Mouse (Mus musculus): ENCODE data around the gene Mrpl17. TPM values are rescaled to one million over a fixed set of nuclear protein-coding genes. Genes with fewer than 3 reads are reported as not detected.
"Not testable (repeated sequence)": the region's sequence is repeated elsewhere in the genome, so short reads cannot be mapped to it uniquely, and the experiment has no call there.

Gene Mrpl17
- polyA plus RNA-seq (2015; fragmentation: Nextera tagmentation; extraction: Ambion mirVana): 210 and 219 TPM in 2 replicates

DNA sequence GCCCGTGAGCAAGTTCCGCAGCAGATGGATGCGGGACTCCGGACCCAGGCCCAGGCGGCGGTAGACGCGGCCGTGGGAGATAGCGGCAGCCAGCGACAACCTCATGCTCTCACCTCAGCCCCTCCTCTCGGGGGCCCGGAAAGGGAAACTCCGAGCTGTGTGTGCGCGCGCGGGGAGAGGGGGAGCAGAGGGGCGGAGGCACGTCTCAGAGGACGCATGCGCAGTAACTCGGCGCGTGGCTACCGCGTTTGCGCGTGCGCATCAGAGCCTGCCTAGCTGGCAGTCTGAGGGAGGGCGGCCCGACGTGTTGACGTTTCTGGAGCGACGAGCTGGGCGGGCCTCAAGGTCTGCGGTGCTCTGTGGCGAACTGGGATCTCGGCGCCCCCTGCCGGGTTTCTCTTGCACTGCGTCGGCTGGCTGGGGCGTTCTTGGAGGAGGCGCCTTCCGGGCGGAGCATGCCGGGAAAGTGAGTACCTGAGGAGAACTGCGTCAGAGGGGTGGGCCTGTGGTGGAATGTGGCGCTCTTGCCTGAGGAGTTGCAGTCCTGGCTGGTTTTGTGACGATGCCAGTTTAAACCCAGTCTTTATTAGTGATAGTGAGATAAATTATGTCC is at the start of gene Mrpl17:
Gene Mrpl17 (minus strand): TSS at position 223 of the 613 bp plus-strand sequence.
- ATAC-seq (ENCODE audit: low FRiP score): peak; percentile 98
- under 1% methylated on average over 52 of the region's 52 CpGs for WGBS
- Histone ChIP-seq H3K4me3 (peak within 1 kb of the TSS; percentile 76), H3K9me3 (no peaks in the 10 kb centered on the region), H3K36me3 (peaks cover 23% of the 10 kb centered on the region), H3K27me3 (no peaks in the 10 kb centered on the region), H3K4me1 (replicated peaks) (peaks cover 13% of the 10 kb centered on the region), H3K27ac (peak within 1 kb of the TSS; percentile 95), H3K4me2 (peak within 1 kb of the TSS; percentile 75), H3K9ac (peak within 1 kb of the TSS; percentile 90)

DNA sequence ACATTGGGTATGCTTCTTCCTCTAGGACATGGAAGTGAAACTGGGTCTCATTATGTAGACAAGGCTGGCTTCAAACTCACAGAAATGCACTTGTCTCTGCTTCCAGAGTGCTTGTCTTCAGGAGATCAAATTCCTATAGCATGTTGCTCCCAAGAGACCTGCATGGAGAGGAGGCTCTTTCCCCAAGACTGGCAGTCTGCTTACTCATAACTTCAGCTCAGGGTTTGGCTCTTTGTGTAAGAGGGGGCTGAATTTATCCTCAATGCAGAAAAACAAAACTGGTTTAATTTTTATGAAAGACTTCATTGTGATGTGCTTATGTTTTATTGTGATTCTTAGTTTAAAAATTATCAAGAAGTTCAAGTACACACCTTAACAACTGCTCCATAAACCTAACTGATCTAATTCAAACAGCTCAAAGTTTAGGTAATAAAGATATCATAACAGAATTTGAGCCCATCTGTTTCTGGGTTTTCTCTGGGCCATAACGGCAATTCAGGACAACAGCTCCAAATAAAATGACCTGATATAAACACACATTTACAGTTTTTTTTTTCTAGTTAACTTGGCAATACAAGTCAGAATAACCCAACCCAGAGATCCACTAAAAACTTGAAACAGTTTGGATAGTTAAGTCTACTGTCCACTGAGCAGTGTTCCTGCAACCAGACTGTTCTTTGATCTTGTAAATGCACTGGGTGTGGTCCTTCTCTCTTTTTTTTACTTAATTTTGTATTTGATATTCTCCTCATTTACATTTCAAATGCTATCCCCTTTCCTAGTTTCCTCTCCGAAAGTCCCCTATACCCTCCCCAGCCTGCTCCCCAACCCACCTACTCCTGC is 45.0 kb upstream of the Mrpl17 start:
- not testable (repeated sequence) for H3K4me1 ChIP-seq (replicated peaks); ATAC-seq (ENCODE audit: low FRiP score); H3K27me3 ChIP-seq; H3K36me3 ChIP-seq; H3K9ac ChIP-seq; H3K9me3 ChIP-seq; H3K4me2 ChIP-seq; H3K27ac ChIP-seq; H3K4me3 ChIP-seq
- WGBS: no CpG with 5 or more reads among the region's 2 CpGs

DNA sequence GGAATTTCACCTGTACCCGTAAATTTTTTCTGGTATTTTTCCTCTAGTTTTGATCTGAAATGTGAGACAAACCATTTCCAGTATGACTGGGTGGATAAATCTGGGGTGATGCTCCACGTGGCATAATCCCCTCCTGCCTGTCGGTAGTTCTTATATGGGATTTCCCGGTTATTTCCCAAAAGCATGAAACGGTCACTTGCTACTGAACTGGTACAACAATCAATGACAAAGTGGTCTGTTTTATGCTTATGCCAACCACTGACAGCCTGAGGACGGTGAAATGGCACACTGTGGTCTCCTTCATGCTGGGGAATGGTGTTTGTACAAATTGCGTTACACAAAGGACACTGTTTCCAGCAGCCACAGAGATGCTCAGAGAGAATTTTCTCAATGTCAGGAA is 13.4 kb upstream of the Mrpl17 start:
- H3K36me3 ChIP-seq: no peaks in the 10 kb centered on the region
- 0 out of 2 replicates have a peak, but pooled peaks cover 3% of the 10 kb centered on the region for H3K27me3 ChIP-seq
- no peaks in the 10 kb centered on the region for H3K9me3 ChIP-seq
- WGBS: 75% methylated on average over 7 of the region's 7 CpGs
- no peaks in the 10 kb centered on the region for H3K4me1 ChIP-seq (replicated peaks)
- no peak overlapping the region for H3K4me3 ChIP-seq
- no peak overlapping the region for H3K9ac ChIP-seq
- H3K27ac ChIP-seq: no peak overlapping the region
- ATAC-seq (ENCODE audit: low FRiP score): no peak
- H3K4me2 ChIP-seq: no peak overlapping the region

DNA sequence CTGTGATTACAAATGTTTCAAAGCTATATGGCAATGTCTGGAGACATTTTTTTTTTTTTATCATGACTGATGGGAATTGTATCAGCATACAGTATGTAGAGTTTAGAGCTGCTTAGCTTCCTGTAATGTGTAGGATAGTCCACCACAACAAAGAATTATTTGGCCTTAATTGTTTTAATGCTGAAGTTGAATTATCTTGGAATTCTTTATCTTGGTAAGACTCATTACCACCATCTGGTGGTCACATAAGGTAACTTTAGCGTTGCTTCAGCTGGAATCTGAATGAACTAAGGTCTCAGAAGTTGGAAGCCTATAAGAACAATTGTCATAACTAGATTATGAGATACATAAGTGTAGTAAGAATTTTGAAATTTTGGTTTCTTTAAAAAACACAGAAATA is 7.6 kb upstream of the Mrpl17 start:
- WGBS: 4% methylated on average over 1 of the region's 1 CpGs
- Histone ChIP-seq H3K9ac (no peak overlapping the region), H3K36me3 (no peaks in the 10 kb centered on the region), H3K4me2 (no peak overlapping the region), H3K4me3 (no peak overlapping the region), H3K27me3 (0 out of 2 replicates have a peak, but pooled peaks cover 3% of the 10 kb centered on the region), H3K9me3 (no peaks in the 10 kb centered on the region), H3K27ac (no peak overlapping the region), H3K4me1 (replicated peaks) (no peaks in the 10 kb centered on the region)
- ATAC-seq (ENCODE audit: low FRiP score): 0 out of 2 replicates have a peak, but pooled peaks have one; percentile 22

DNA sequence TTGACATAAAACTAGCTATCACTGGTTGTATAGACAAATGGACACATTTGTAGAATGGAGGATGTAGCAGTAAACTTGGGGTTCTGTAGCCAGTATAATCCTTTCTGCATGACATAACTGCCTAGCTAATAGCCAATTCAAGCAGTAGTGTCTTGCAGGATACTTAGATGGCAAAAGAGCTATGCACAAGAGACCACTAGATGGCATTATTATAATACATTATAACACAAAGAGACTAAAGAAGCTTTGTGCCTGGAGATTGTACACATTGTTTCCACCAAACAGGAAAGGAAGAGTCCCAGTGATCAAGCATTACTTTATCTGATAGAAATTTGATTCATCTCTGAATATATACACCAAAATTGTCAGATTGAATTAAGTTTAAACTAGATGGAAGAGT is 5.8 kb upstream of the Mrpl17 start:
- H3K4me1 ChIP-seq (replicated peaks): no peaks in the 10 kb centered on the region
- no peak for ATAC-seq (ENCODE audit: low FRiP score)
- no peak overlapping the region for H3K4me3 ChIP-seq
- no peak overlapping the region for H3K9ac ChIP-seq
- no peaks in the 10 kb centered on the region for H3K9me3 ChIP-seq
- no peak overlapping the region for H3K4me2 ChIP-seq
- 0 out of 2 replicates have a peak, but pooled peaks cover 3% of the 10 kb centered on the region for H3K27me3 ChIP-seq
- H3K36me3 ChIP-seq: no peaks in the 10 kb centered on the region
- H3K27ac ChIP-seq: no peak overlapping the region

DNA sequence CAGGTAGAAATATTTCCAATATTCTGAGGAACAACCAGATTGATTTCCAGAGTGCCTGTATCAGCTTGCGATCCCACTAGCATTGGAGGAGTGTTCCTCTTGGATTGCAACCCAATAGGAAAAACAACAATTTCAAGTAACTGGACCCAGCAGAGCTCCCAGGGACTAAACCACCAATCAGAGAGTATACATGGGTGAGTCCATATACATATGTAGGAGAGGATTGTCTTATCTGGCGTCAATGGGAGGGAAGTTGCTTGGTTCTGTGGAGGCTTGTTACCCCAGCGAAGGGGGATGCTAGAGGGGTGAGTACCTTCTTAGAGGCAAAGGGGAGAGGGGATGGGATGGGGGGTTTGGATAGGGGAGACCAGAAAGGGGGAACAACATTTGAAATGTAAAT is 2.4 kb upstream of the Mrpl17 start:
- Histone ChIP-seq H3K4me1 (replicated peaks) (peaks cover 13% of the 10 kb centered on the region), H3K27me3 (no peaks in the 10 kb centered on the region), H3K4me3 (no peak overlapping the region), H3K9ac (no peak overlapping the region), H3K4me2 (no peak overlapping the region), H3K9me3 (no peaks in the 10 kb centered on the region), H3K36me3 (peaks cover 13% of the 10 kb centered on the region), H3K27ac (no peak overlapping the region)
- no peak for ATAC-seq (ENCODE audit: low FRiP score)
- WGBS: 82% methylated on average over 3 of the region's 3 CpGs

DNA sequence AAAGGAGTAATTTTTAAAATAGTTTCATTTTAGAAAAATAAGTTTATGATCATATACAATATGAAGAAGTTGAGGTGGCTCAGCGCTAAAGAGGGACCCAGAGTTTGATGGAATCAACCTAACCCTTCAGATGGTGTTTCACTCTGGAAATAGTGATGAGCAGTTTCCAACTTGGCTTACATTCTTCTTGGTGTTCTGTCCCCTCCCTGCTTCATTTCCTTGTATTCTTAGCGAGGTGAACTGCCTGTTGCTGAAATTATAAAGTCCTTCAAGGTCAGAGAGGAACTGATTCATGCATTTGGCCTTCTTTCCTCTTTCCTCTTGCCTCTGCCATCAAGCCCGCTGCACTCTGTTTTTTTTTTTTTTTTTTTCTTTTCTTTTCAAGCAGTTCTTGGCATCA is 1.7 kb upstream of the Mrpl17 start:
- WGBS: 74% methylated on average over 3 of the region's 3 CpGs
- Histone ChIP-seq H3K4me2 (no peak overlapping the region), H3K9me3 (no peaks in the 10 kb centered on the region), H3K4me1 (replicated peaks) (peaks cover 13% of the 10 kb centered on the region), H3K4me3 (no peak overlapping the region), H3K27me3 (no peaks in the 10 kb centered on the region), H3K36me3 (peaks cover 19% of the 10 kb centered on the region), H3K9ac (no peak overlapping the region), H3K27ac (no peak overlapping the region)
- ATAC-seq (ENCODE audit: low FRiP score): no peak

DNA sequence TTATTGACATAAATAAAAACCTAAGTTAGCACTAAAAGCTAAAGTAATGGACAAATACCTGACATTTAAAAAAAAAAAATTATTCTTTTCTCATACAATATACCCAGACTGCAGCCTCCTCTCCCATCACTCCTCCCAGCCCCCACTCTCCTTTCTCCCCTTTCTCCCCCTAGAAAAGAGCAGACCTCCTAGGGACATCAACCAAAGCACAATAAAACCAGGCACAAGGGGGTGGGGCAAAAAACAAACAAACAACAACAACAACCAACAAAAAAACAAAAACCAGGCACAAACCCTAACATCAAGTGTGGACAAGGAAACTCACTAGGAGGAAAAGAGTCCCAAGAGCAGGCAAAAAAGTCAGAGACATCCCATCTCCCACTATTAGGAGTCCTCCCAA is 617 bp upstream of the Mrpl17 start:
- no peak overlapping the region for H3K9ac ChIP-seq
- peaks cover 23% of the 10 kb centered on the region for H3K36me3 ChIP-seq
- no peaks in the 10 kb centered on the region for H3K9me3 ChIP-seq
- peak; percentile 27 for ATAC-seq (ENCODE audit: low FRiP score)
- H3K27me3 ChIP-seq: no peaks in the 10 kb centered on the region
- peaks cover 13% of the 10 kb centered on the region for H3K4me1 ChIP-seq (replicated peaks)
- H3K4me2 ChIP-seq: peak overlapping the region; percentile 8
- no peak overlapping the region for H3K27ac ChIP-seq
- no peak overlapping the region for H3K4me3 ChIP-seq

DNA sequence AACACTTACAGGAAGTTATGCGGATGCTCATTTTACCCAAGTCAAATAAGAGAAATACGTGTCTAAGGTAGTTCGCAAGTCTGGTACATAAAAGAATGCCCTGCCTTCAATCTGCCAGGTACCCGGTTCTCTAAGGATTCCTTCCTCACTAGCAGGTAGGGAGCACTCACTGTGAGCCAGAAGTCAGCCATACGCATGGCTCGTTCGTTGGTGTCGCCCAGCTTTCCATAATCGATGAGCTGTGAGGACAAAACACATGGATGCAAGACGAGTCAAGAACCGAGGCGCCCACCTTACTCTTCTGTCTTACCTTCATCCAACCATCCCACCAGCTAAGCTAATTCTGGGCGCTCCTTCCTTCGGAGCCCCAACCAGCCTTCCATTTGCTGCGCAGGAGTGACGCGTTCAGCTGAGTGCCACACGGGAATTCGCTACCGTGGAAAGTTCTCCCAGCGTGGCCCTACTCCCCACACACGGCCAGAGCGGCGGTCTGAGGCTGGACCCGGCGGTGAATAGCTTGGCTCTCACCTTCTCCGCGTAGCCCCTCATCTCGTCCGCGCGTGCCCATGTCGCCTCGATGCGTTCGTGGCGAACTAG is 521 bp downstream of the Mrpl17 start:
- Histone ChIP-seq H3K27me3 (no peaks in the 10 kb centered on the region), H3K9me3 (no peaks in the 10 kb centered on the region), H3K4me1 (replicated peaks) (peaks cover 13% of the 10 kb centered on the region), H3K36me3 (peaks cover 23% of the 10 kb centered on the region), H3K4me2 (peak overlapping the region; percentile 75), H3K4me3 (peak overlapping the region; percentile 76), H3K9ac (peak overlapping the region; percentile 90), H3K27ac (peak overlapping the region; percentile 95)
- no peak; the same call in 1 of the 2 replicates for ATAC-seq (ENCODE audit: low FRiP score)
- WGBS: 7% methylated on average over 37 of the region's 37 CpGs

DNA sequence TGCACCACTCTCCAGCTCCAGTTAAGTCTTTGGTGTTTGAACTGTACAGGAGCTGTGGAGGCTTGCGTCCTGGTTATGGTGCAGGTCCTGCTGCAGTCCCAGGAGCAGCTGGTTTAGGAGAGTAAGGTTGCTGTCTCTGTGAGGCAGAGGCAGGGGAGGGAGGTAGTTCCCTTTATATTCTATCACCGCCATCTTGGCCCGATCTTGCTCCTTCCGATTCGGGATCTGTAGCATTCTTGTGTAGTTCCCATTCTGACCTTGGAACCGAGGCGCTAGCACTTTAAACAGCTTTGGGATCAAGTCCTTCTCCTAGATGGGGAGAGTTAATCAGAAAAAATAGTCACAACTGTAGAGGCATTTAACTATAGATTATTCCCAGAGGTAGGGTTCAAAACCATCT is 1.1 kb downstream of the Mrpl17 start:
- H3K27me3 ChIP-seq: no peaks in the 10 kb centered on the region
- 91% methylated on average over 7 of the region's 7 CpGs for whole genome bisulfite sequencing
- H3K36me3 ChIP-seq: peaks cover 23% of the 10 kb centered on the region
- H3K4me1 ChIP-seq (replicated peaks): peaks cover 13% of the 10 kb centered on the region
- no peak for ATAC-seq (ENCODE audit: low FRiP score)
- peak overlapping the region; percentile 75 for H3K4me2 ChIP-seq
- H3K9ac ChIP-seq: peak overlapping the region; percentile 90
- H3K27ac ChIP-seq: peak overlapping the region; percentile 95
- peak overlapping the region; percentile 76 for H3K4me3 ChIP-seq
- no peaks in the 10 kb centered on the region for H3K9me3 ChIP-seq

DNA sequence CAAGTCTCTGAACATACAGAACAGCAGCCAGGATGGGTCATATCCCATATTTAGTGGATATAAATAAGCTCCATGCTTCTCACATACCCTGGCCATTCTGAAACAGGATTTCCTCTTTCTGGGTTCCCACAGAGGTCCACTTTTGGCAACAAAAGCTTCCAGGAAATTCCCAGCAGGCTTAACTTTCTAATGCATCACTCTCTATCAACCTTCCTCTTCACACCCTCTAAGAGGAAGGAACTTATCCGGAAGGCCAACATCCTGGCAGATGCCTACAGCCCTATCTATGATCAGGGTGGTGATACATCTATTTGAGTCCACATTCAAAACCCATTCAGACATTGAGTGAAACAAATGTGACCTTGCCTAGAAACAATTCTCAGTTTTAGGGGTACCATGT is 2.5 kb downstream of the Mrpl17 start:
- no peaks in the 10 kb centered on the region for H3K9me3 ChIP-seq
- WGBS: 97% methylated on average over 1 of the region's 1 CpGs
- peaks cover 13% of the 10 kb centered on the region for H3K4me1 ChIP-seq (replicated peaks)
- H3K27me3 ChIP-seq: no peaks in the 10 kb centered on the region
- no peak overlapping the region for H3K9ac ChIP-seq
- ATAC-seq (ENCODE audit: low FRiP score): no peak
- peaks cover 23% of the 10 kb centered on the region for H3K36me3 ChIP-seq
- no peak overlapping the region for H3K4me3 ChIP-seq
- no peak overlapping the region for H3K27ac ChIP-seq
- H3K4me2 ChIP-seq: no peak overlapping the region

DNA sequence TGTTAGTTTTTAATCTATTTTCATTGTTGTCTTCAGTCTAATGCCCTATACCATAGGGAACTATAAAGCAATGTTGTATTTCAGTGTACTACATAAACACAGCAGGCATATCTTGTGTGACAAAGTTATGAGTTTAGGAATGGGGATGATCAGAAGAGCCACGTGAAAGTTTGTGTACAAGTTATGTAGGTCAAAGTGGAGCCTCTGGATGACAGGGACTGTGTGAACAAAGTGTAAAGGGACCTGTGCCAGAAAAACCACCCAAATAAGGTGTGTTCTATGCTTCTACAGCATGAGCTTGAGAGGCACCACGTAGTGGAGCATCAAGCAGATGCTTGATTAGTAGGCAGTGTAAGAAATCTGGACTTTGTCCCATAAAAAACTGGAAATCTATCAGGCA is 4.2 kb downstream of the Mrpl17 start:
- Histone ChIP-seq H3K9me3 (no peaks in the 10 kb centered on the region), H3K4me1 (replicated peaks) (peaks cover 13% of the 10 kb centered on the region), H3K9ac (no peak overlapping the region), H3K27ac (no peak overlapping the region), H3K4me3 (no peak overlapping the region), H3K27me3 (no peaks in the 10 kb centered on the region), H3K4me2 (no peak overlapping the region), H3K36me3 (peaks cover 23% of the 10 kb centered on the region)
- no peak for ATAC-seq (ENCODE audit: low FRiP score)
- 73% methylated on average over 2 of the region's 2 CpGs for WGBS
